ENCODE assay signal across 13 mouse cellular contexts in genomic region chr13:41321433-41321832, GRCm38 (mm10). TPM values are rescaled to one million over a fixed set of nuclear protein-coding genes. Genes with fewer than 3 reads are reported as not detected.
DNase-seq lines count a peak whose midpoint lies in the region; ATAC-seq and TF ChIP-seq lines count a peak whose summit lies in the region.
"Had no signal": no experiment of that assay in that cellular context is flagged by ENCODE, and none has a peak within 500 bp of the region (broad histone marks: within the 10 kb centered on the region; RNA-seq: fewer than 3 reads in every experiment).

No protein-coding gene starts in this region.

- H3K27ac ChIP-seq in kidney, postnatal 0 days, result 0 out of 2 replicates have a peak overlapping the region, but pooled peaks have one; percentile 38
- no peak overlapping the region for H3K27ac ChIP-seq in kidney, embryonic 14.5 days (ENCODE audit: low read depth, low read length)
- H3K27ac ChIP-seq in hindbrain, embryonic 16.5 days (ENCODE audit: low read depth, low read length), result peak overlapping the region; percentile 74

- H3K27me3 ChIP-seq in kidney, postnatal 0 days (ENCODE audit: insufficient read depth, low read length), result no peaks in the 10 kb centered on the region
- no peaks in the 10 kb centered on the region for H3K27me3 ChIP-seq in kidney, embryonic 14.5 days (ENCODE audit: control insufficient read depth, insufficient read depth, low read length)
- H3K27me3 ChIP-seq in hindbrain, embryonic 16.5 days (replicated peaks; ENCODE audit: control insufficient read depth, insufficient read depth, low read length), result no peaks in the 10 kb centered on the region

- H3K4me3 ChIP-seq in kidney, postnatal 0 days (replicated peaks; ENCODE audit: low read depth, low read length), result no peak overlapping the region
- H3K4me3 ChIP-seq in kidney, embryonic 14.5 days (ENCODE audit: low read length), result no peak overlapping the region
- no peak overlapping the region for H3K4me3 ChIP-seq in hindbrain, embryonic 16.5 days (ENCODE audit: low read length)

- no peak overlapping the region for H3K9ac ChIP-seq in kidney, postnatal 0 days (ENCODE audit: low read depth, low read length)
- H3K9ac ChIP-seq in kidney, embryonic 14.5 days (ENCODE audit: low read depth, low read length), result no peak overlapping the region
- H3K9ac ChIP-seq in hindbrain, embryonic 16.5 days (ENCODE audit: low read depth, low read length), result no peak overlapping the region

- TF ChIP-seq POLR2A in brain, embryonic 14.5 days (IDR thresholded peaks at IDR 0.05; ENCODE audit: borderline replicate concordance, extremely low read depth, insufficient read depth, insufficient read length, poor library complexity, severe bottlenecking), result no peak

- no peak for ATAC-seq in kidney, postnatal 0 days (replicated peaks; ENCODE audit: low FRiP score, low read depth)
- ATAC-seq in kidney, embryonic 14.5 days (ENCODE audit: low FRiP score, low TSS enrichment), result no peak
- no peak for ATAC-seq in hindbrain, embryonic 16.5 days

- H3K4me2 ChIP-seq in kidney, postnatal 0 days (ENCODE audit: low read length), result no peak overlapping the region
- H3K4me2 ChIP-seq in kidney, embryonic 14.5 days (replicated peaks; ENCODE audit: low read depth, low read length), result no peak overlapping the region
- H3K4me2 ChIP-seq in hindbrain, embryonic 16.5 days (ENCODE audit: low read length), result no peak overlapping the region

- H3K9me3 ChIP-seq in kidney, postnatal 0 days (replicated peaks; ENCODE audit: low read length), result no peaks in the 10 kb centered on the region
- no peaks in the 10 kb centered on the region for H3K9me3 ChIP-seq in kidney, embryonic 14.5 days (ENCODE audit: control insufficient read depth, low read length)
- no peaks in the 10 kb centered on the region for H3K9me3 ChIP-seq in hindbrain, embryonic 16.5 days (ENCODE audit: control insufficient read depth, low read length)

- DNase-seq in kidney, postnatal 0 days (ENCODE audit: low spot score), result peak; percentile 67
- peak; percentile 90 for DNase-seq in 3T3-L1 (ENCODE audit: low read depth, low spot score)
- peak; percentile 56 for DNase-seq in brain, embryonic 14.5 days (ENCODE audit: low read depth)
- DNase-seq in ovary, postnatal 36 days (ENCODE audit: low spot score), result no peak
- DNase-seq in spleen, postnatal 36 days (ENCODE audit: low spot score in 2 of 2), result no peak
- DNase-seq in kidney, adult 18-20 months, result no peak
- DNase-seq: gastrocnemius, postnatal 14 days; heart, postnatal 4 days had no signal

- WGBS in kidney, postnatal 0 days, result 56% methylated on average over 3 of the region's 3 CpGs
- 78% methylated on average over 3 of the region's 3 CpGs for whole genome bisulfite sequencing in kidney, embryonic 14.5 days
- WGBS in hindbrain, embryonic 16.5 days, result 76% methylated on average over 3 of the region's 3 CpGs

- H3K36me3 ChIP-seq in kidney, postnatal 0 days (ENCODE audit: insufficient read depth, low read length), result peaks cover 8% of the 10 kb centered on the region; the same call in 1 of the 2 replicates
- peaks cover 8% of the 10 kb centered on the region for H3K36me3 ChIP-seq in kidney, embryonic 14.5 days (ENCODE audit: control insufficient read depth, insufficient read depth, low read length)
- H3K36me3 ChIP-seq in hindbrain, embryonic 16.5 days (ENCODE audit: control insufficient read depth, insufficient read depth, low read length), result peaks cover 4% of the 10 kb centered on the region

- no peaks in the 10 kb centered on the region for H3K4me1 ChIP-seq in kidney, postnatal 0 days (replicated peaks; ENCODE audit: insufficient read depth, low read length)
- no peaks in the 10 kb centered on the region for H3K4me1 ChIP-seq in kidney, embryonic 14.5 days (ENCODE audit: control insufficient read depth, insufficient read depth, low read length)
- peaks cover 3% of the 10 kb centered on the region; the same call in 1 of the 2 replicates for H3K4me1 ChIP-seq in hindbrain, embryonic 16.5 days (ENCODE audit: control insufficient read depth, insufficient read depth, low read depth, low read length)

- TF ChIP-seq CTCF in kidney, postnatal 0 days (IDR thresholded peaks at IDR 0.05; ENCODE audit: low read depth), result no peak
- no peak for TF ChIP-seq CTCF in brain, embryonic 14.5 days (IDR thresholded peaks at IDR 0.05; ENCODE audit: borderline replicate concordance, extremely low read depth, insufficient read depth, insufficient read length)

RNA-seq across cellular contexts. Expression of gene Gm17364, which starts 47.7 kb away (rescaled TPM):
- not detected in 2 replicates for polyA plus RNA-seq in kidney, postnatal 0 days (2015; fragmentation: Nextera tagmentation; extraction: Ambion mirVana)
- not detected in 2 replicates for polyA plus RNA-seq in kidney, embryonic 14.5 days (2014; fragmentation: Nextera tagmentation; extraction: Ambion mirVana)
- not detected in 2 replicates for polyA plus RNA-seq in brain, embryonic 14.5 days (2012; rRNA removed)
- polyA plus RNA-seq in hindbrain, embryonic 16.5 days (2015; fragmentation: Nextera tagmentation; extraction: Ambion mirVana), result not detected in 2 replicates
- polyA plus RNA-seq: embryonic facial prominence, embryonic 11.5 days; liver, embryonic 16.5 days; urinary bladder, adult 2 months had no signal

Comparison
In these comparisons a context has a peak if more than half of its experiments do, and no peak if none do; other contexts are left out.
1. DNase-seq: peak in kidney, postnatal 0 days (single experiment), 3T3-L1 (single experiment) and brain, embryonic 14.5 days (single experiment); none in ovary, postnatal 36 days (single experiment), spleen, postnatal 36 days (0 of 2) and kidney, adult 18-20 months (single experiment).